Mouse (Mus musculus): ENCODE measurements around the gene Rcl1. TPM values are rescaled to one million over a fixed set of nuclear protein-coding genes. Genes with fewer than 3 reads are reported as not detected.

The Rcl1 gene
- polyA plus RNA-seq, 1 experiment from 2014 or later: 51.5 TPM

DNA sequence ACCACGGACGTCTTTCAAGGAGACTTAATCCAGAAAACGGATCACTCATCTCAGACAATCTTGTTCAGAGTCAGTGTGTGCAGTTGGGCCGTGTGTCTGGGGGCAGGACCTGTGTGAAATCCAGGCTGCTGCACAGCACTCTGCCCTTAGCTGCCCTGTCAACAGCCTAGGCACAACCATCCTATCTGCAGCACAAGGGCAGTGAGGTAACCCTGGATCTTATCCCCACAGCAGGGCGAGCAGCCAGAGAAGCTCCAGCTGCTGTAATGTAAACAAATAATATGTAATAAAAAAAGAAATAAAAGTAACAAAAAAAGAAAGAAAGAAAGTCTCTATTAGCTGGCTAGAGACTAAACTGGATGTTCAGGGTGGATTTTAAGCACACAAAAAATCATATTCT lies 32.0 kb upstream of the Rcl1 start:
- ATAC-seq (ENCODE audit: borderline replicate concordance, extremely low read depth, low FRiP score, low TSS enrichment): no peak
- H3K4me3 ChIP-seq: no peak overlapping the region
- H3K4me2 ChIP-seq: no peak overlapping the region
- no peaks in the 10 kb centered on the region for H3K9me3 ChIP-seq
- no peak overlapping the region for H3K27ac ChIP-seq
- no peaks in the 10 kb centered on the region for H3K36me3 ChIP-seq
- H3K4me1 ChIP-seq: peaks cover 12% of the 10 kb centered on the region; the same call in 1 of the 2 replicates
- no peaks in the 10 kb centered on the region for H3K27me3 ChIP-seq
- H3K9ac ChIP-seq: no peak overlapping the region
- WGBS: 43% methylated on average over 5 of the region's 5 CpGs

DNA sequence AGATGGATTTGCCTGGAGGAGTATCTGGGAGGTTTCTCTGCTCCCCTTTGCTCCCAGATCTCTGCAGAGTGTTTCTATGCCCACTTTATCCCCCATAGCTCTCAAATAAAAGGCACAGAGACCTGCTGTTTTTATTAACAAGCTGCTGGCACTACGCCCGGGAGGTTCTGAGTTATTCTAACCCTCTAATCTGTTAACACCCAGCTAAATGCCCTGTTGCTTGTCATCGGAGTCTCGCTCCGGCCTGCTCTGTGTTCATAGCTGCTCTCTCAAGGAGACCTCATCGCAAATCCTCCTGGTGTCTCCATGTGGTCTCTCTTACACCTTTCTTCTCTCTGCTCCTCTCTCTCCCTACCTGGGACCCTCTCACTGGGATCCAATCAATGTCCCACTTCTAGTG lies 26.4 kb upstream of the Rcl1 start:
- H3K4me1 ChIP-seq: no peaks in the 10 kb centered on the region
- WGBS: 40% methylated on average over 6 of the region's 6 CpGs
- H3K27ac ChIP-seq: no peak overlapping the region
- H3K4me2 ChIP-seq: no peak overlapping the region
- no peak overlapping the region for H3K9ac ChIP-seq
- no peak overlapping the region for H3K4me3 ChIP-seq
- H3K36me3 ChIP-seq: no peaks in the 10 kb centered on the region
- ATAC-seq (ENCODE audit: borderline replicate concordance, extremely low read depth, low FRiP score, low TSS enrichment): no peak
- no peaks in the 10 kb centered on the region for H3K9me3 ChIP-seq
- no peaks in the 10 kb centered on the region for H3K27me3 ChIP-seq

DNA sequence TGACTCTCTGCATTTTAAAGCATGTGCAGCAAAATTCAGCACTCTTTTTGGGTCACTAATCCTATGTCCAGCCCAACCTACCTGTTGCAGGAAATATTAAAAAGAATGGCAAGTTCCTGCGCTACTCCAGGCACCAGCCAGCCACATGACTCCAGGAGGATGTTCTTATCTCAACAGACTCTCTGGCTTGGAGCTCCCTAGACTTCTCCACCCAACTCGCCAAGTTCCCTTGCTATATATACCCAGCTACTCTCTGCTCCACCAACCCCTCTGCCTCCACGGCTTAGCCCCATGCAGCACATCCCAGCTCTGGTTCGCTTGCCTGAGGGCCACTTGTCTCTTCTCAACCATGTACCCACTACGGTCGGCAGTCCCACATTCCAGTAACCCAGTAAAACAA lies 12.5 kb upstream of the Rcl1 start:
- Histone ChIP-seq H3K9me3 (0 out of 2 replicates have a peak, but pooled peaks cover 1% of the 10 kb centered on the region), H3K4me3 (no peak overlapping the region), H3K27me3 (no peaks in the 10 kb centered on the region), H3K4me2 (no peak overlapping the region), H3K27ac (no peak overlapping the region), H3K36me3 (no peaks in the 10 kb centered on the region), H3K4me1 (no peaks in the 10 kb centered on the region), H3K9ac (no peak overlapping the region)
- 63% methylated on average over 6 of the region's 6 CpGs for WGBS
- ATAC-seq (ENCODE audit: borderline replicate concordance, extremely low read depth, low FRiP score, low TSS enrichment): no peak

DNA sequence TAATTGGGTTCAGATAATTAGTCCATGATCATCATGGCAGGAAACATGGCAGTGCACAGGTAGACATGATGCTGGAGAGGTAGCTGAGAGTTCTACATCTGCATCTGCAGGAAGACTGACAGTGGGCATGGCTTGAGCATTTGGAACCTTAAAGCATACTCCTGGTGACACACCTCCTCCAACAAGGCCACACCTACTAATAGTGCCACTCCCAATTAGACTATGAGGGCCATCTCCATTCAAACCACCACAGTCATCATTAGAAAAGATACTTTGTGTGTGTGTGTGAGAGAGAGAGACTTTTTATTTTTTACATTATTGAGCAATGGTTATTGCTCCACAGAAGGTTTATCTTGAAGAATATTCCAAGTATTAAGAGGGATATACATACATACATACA lies 9.0 kb upstream of the Rcl1 start:
- no peak overlapping the region for H3K4me2 ChIP-seq
- no peaks in the 10 kb centered on the region for H3K9me3 ChIP-seq
- no peaks in the 10 kb centered on the region for H3K4me1 ChIP-seq
- no peak for ATAC-seq (ENCODE audit: borderline replicate concordance, extremely low read depth, low FRiP score, low TSS enrichment)
- no peak overlapping the region for H3K4me3 ChIP-seq
- no peaks in the 10 kb centered on the region for H3K27me3 ChIP-seq
- H3K36me3 ChIP-seq: no peaks in the 10 kb centered on the region
- H3K9ac ChIP-seq: no peak overlapping the region
- H3K27ac ChIP-seq: no peak overlapping the region

DNA sequence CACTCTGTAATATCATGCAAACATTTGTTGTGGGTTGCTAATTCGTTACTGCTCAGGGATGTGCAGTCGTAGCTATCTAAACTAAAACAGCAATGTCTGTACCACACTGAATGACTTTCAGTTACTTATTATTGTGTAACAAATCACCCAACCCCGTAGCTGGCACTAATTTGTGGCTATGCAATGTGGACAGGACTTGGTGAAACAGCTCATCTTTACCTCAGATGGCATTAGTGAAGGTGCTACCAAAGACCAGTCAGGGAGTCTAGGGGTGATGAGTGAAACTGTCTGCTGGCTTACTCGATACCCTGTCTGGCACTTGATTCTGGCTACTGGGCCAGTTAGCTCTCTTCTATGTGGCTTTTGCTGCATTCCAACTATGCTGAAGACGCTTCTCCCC lies 2.1 kb upstream of the Rcl1 start:
- H3K27ac ChIP-seq: no peak overlapping the region
- H3K9me3 ChIP-seq: no peaks in the 10 kb centered on the region
- peaks cover 13% of the 10 kb centered on the region for H3K4me1 ChIP-seq
- no peaks in the 10 kb centered on the region for H3K36me3 ChIP-seq
- no peak overlapping the region for H3K4me3 ChIP-seq
- no peaks in the 10 kb centered on the region for H3K27me3 ChIP-seq
- no peak overlapping the region for H3K9ac ChIP-seq
- 72% methylated on average over 5 of the region's 5 CpGs for WGBS
- no peak for ATAC-seq (ENCODE audit: borderline replicate concordance, extremely low read depth, low FRiP score, low TSS enrichment)
- H3K4me2 ChIP-seq: no peak overlapping the region

DNA sequence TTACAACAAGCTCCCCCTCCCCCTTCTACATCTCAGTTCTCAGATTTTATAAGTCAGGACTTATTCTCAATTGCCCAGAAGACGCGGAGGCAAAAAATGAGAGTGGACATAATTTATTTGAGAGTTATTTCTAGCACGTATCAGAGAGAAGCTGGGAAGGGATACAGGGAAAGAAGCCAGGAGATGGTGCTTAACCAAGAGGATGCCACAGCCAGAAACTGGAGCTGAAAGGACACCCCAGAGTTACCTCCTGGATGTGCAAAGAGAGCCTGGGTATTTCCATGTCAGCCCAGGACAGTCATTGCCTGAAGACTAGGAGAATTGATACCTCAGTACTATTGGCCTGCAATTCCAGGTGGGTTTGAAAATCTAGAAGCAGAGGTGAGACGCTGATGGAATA lies 1.6 kb upstream of the Rcl1 start:
- no peak overlapping the region for H3K4me3 ChIP-seq
- ATAC-seq (ENCODE audit: borderline replicate concordance, extremely low read depth, low FRiP score, low TSS enrichment): no peak
- no peaks in the 10 kb centered on the region for H3K9me3 ChIP-seq
- no peak overlapping the region for H3K9ac ChIP-seq
- H3K4me1 ChIP-seq: peaks cover 13% of the 10 kb centered on the region
- H3K4me2 ChIP-seq: peak overlapping the region; percentile 77; the same call in 1 of the 2 replicates
- H3K36me3 ChIP-seq: no peaks in the 10 kb centered on the region
- WGBS: 76% methylated on average over 4 of the region's 4 CpGs
- no peak overlapping the region for H3K27ac ChIP-seq
- H3K27me3 ChIP-seq: no peaks in the 10 kb centered on the region

DNA sequence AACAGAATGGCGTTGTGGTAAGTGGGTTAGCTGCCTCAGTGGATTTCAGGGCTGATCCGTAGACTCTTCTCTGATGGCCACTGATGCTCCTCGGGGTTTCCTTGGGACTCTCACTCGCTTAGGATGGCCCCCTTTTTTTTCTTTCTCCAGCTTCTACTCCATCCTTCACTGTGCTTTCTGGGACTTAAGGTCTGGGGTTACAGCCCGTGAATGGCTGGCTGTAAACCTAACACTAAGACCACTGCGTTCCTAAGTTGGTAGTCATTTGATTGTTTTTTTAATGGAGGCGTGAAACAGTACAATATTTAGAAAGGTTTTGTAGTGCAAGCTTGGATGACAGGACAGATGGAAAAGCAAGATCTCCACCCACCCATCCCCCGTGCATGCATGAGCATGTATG lies 914 bp upstream of the Rcl1 start:
- peaks cover 13% of the 10 kb centered on the region for H3K4me1 ChIP-seq
- peak overlapping the region; percentile 58 for H3K9ac ChIP-seq
- H3K27ac ChIP-seq: peak overlapping the region; percentile 41; the same call in 1 of the 2 replicates
- H3K36me3 ChIP-seq: no peaks in the 10 kb centered on the region
- H3K9me3 ChIP-seq: no peaks in the 10 kb centered on the region
- H3K4me3 ChIP-seq: peak overlapping the region; percentile 81
- no peak for ATAC-seq (ENCODE audit: borderline replicate concordance, extremely low read depth, low FRiP score, low TSS enrichment)
- peak overlapping the region; percentile 77 for H3K4me2 ChIP-seq
- H3K27me3 ChIP-seq: no peaks in the 10 kb centered on the region
- WGBS: 12% methylated on average over 8 of the region's 8 CpGs

DNA sequence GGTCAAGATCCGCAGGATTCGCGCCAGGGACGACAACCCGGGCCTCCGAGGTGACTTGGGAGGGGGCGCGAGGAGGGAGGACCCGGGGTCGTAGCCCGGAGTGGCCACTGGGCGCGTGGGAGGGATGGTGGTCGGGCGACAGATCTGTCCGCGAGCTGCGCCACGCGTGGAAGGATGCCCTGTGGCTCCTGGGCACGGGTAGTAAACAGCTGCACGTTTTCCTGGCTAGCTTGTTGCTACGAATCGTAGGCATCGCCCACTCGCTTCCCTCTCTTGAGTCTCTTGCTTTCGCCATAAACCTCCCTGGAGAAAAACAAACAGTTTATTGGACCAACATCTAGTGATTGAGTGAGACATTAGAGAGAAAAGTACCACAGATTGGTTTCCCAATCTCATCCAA lies 416 bp downstream of the Rcl1 start:
- peak overlapping the region; percentile 81 for H3K4me3 ChIP-seq
- 5% methylated on average over 27 of the region's 27 CpGs for WGBS
- no peaks in the 10 kb centered on the region for H3K27me3 ChIP-seq
- ATAC-seq (ENCODE audit: borderline replicate concordance, extremely low read depth, low FRiP score, low TSS enrichment): peak; percentile 10; the same call in 1 of the 2 replicates
- peak overlapping the region; percentile 77 for H3K4me2 ChIP-seq
- H3K9me3 ChIP-seq: no peaks in the 10 kb centered on the region
- peak overlapping the region; percentile 63 for H3K9ac ChIP-seq
- H3K36me3 ChIP-seq: no peaks in the 10 kb centered on the region
- no peak overlapping the region; the same call in 1 of the 2 replicates for H3K27ac ChIP-seq
- H3K4me1 ChIP-seq: peaks cover 13% of the 10 kb centered on the region

DNA sequence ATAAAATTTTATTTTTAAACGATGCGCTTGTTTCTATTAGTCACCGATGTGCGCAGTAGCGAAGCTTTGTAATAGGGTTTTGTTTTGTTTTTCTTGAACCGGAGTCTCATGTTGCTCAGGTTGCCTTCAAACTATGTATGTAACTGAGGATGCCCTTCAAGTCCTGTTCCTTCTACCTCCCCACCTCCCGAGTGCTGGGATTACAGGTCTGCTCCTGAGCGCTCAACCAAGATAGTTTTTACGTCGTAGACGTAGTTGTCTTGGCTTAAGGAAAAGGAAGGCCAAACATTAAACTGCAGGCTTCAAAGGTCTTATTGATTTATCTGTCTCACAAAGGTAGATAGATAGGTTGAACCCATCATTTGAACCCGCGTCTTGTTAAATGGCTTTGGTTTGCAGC lies 923 bp downstream of the Rcl1 start:
- no peak for ATAC-seq (ENCODE audit: borderline replicate concordance, extremely low read depth, low FRiP score, low TSS enrichment)
- Histone ChIP-seq H3K27me3 (no peaks in the 10 kb centered on the region), H3K4me1 (peaks cover 13% of the 10 kb centered on the region), H3K4me2 (peak overlapping the region; percentile 77), H3K4me3 (peak overlapping the region; percentile 81), H3K9ac (peak overlapping the region; percentile 63; the same call in 1 of the 2 replicates), H3K9me3 (no peaks in the 10 kb centered on the region), H3K36me3 (no peaks in the 10 kb centered on the region), H3K27ac (no peak overlapping the region)
- WGBS: 8% methylated on average over 13 of the region's 13 CpGs

DNA sequence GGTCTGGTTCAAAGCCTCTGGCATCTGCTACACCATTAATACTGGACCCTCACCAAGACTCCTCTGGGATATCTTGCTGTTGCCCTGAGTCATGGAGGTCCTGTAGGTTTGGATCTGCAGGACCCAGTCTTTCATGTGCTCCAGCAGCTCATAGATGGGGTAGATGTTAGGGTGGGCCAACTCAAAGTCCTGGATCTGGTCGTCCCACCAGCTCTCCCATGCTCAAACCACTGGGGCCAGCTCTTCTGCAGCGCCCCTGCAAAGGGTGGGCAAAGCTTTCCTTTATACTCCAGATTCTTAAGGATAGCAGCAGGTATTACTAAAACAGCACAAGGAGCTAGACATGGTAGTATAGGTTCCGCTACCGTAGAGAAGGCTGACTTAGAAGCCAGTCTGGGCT lies 4.6 kb downstream of the Rcl1 start:
- H3K4me2 ChIP-seq: no peak overlapping the region
- no peak overlapping the region for H3K9ac ChIP-seq
- no peak overlapping the region for H3K27ac ChIP-seq
- ATAC-seq (ENCODE audit: borderline replicate concordance, extremely low read depth, low FRiP score, low TSS enrichment): no peak
- H3K36me3 ChIP-seq: no peaks in the 10 kb centered on the region
- no peaks in the 10 kb centered on the region for H3K9me3 ChIP-seq
- no peaks in the 10 kb centered on the region for H3K27me3 ChIP-seq
- H3K4me3 ChIP-seq: no peak overlapping the region
- 93% methylated on average over 4 of the region's 4 CpGs for WGBS
- H3K4me1 ChIP-seq: peaks cover 4% of the 10 kb centered on the region; the same call in 1 of the 2 replicates

DNA sequence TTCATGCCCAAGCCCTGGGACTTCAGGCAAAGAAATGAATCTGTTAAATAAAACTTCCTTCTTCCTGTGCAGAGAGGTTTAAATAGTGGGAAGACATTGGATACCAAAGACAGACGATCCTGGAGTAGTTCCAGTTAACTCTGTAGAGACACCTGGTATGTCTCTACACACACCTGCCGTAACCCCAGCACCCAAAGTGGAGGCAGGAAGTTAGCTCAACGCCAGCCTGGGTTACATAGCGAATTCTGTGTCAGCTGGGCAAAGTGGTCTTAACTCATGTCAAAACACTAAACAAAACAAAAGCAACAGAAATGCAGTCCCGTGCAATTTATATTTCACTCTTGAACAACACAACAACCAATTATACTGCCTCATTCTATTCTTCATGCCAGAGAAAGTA lies 5.1 kb downstream of the Rcl1 start:
- H3K4me1 ChIP-seq: peaks cover 4% of the 10 kb centered on the region; the same call in 1 of the 2 replicates
- H3K27ac ChIP-seq: no peak overlapping the region
- H3K36me3 ChIP-seq: no peaks in the 10 kb centered on the region
- H3K27me3 ChIP-seq: no peaks in the 10 kb centered on the region
- 80% methylated on average over 5 of the region's 5 CpGs for WGBS
- no peak overlapping the region for H3K4me2 ChIP-seq
- H3K4me3 ChIP-seq: no peak overlapping the region
- H3K9me3 ChIP-seq: no peaks in the 10 kb centered on the region
- no peak overlapping the region for H3K9ac ChIP-seq
- no peak for ATAC-seq (ENCODE audit: borderline replicate concordance, extremely low read depth, low FRiP score, low TSS enrichment)

DNA sequence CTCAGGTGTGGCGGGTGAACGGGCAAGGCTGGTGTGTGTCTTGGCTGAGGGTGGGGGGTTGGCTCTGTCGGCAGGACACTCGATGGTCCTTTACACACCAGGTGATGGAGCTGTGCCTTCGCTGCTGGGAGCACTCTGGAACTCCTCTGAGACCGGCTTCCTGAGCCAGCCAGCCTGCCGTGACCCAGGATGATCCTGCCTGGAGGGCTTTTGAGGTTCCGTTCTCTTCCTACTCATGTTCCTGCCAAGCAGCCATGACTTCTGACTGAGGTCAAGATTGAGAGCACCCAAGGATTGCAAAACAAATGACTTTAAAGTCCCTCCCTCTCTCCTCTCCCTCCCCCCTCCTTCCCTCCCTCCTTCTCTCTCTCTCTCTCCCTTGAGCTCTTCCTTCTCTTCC lies 11.5 kb downstream of the Rcl1 start:
- Histone ChIP-seq H3K27me3 (no peaks in the 10 kb centered on the region), H3K36me3 (no peaks in the 10 kb centered on the region), H3K9me3 (no peaks in the 10 kb centered on the region), H3K9ac (no peak overlapping the region), H3K27ac (no peak overlapping the region), H3K4me3 (no peak overlapping the region), H3K4me1 (peaks cover 4% of the 10 kb centered on the region; the same call in 1 of the 2 replicates), H3K4me2 (no peak overlapping the region)
- ATAC-seq (ENCODE audit: borderline replicate concordance, extremely low read depth, low FRiP score, low TSS enrichment): no peak
- WGBS: 42% methylated on average over 8 of the region's 8 CpGs

All from lung, embryonic 15.5 days (tissue).